Mouse (Mus musculus): ENCODE measurements around the gene Ano6. TPM values are rescaled to one million over a fixed set of nuclear protein-coding genes. Genes with fewer than 3 reads are reported as not detected.

The Ano6 gene
- polyA plus RNA-seq, 1 experiment, result 73.0 TPM

GRCm38 (mm10) chr15:95865311-95866100, 74.9 kb downstream of the Ano6 start:
- H3K4me3 ChIP-seq (ENCODE audit: insufficient read depth, low read length), result no peak overlapping the region
- H3K27ac ChIP-seq (ENCODE audit: insufficient read depth, low read depth, low read length), result no peak overlapping the region
- TF ChIP-seq POLR2A (IDR thresholded peaks at IDR 0.05; ENCODE audit: borderline replicate concordance, low read depth, low read length), result no peak
- no peak for TF ChIP-seq CTCF (IDR thresholded peaks at IDR 0.05; ENCODE audit: low read depth, low read length)
- no peaks in the 10 kb centered on the region for H3K4me1 ChIP-seq (ENCODE audit: control insufficient read depth, insufficient read depth, low read length)

- Histone ChIP-seq H3K4me1 (ENCODE audit: control insufficient read depth, insufficient read depth, low read length) (peaks cover 5% of the 10 kb centered on the region), H3K4me3 (ENCODE audit: insufficient read depth, low read length) (no peak overlapping the region), H3K27ac (ENCODE audit: insufficient read depth, low read depth, low read length) (no peak overlapping the region)
- no peak for TF ChIP-seq POLR2A (IDR thresholded peaks at IDR 0.05; ENCODE audit: borderline replicate concordance, low read depth, low read length)
- TF ChIP-seq CTCF (IDR thresholded peaks at IDR 0.05; ENCODE audit: low read depth, low read length), result no peak
Measured at GRCm38 (mm10) chr15:95868172-95868571, 77.5 kb downstream of the Ano6 start.

- H3K4me1 ChIP-seq (ENCODE audit: control insufficient read depth, insufficient read depth, low read length), result peaks cover 7% of the 10 kb centered on the region
- no peak overlapping the region for H3K4me3 ChIP-seq (ENCODE audit: insufficient read depth, low read length)
- TF ChIP-seq POLR2A (IDR thresholded peaks at IDR 0.05; ENCODE audit: borderline replicate concordance, low read depth, low read length) (no peak), CTCF (IDR thresholded peaks at IDR 0.05; ENCODE audit: low read depth, low read length) (no peak)
- no peak overlapping the region for H3K27ac ChIP-seq (ENCODE audit: insufficient read depth, low read depth, low read length)
Measured at GRCm38 (mm10) chr15:95869611-95870010, 79.0 kb downstream of the Ano6 start.

GRCm38 (mm10) chr15:95871631-95872030, 81.0 kb downstream of the Ano6 start:
- peaks cover 7% of the 10 kb centered on the region for H3K4me1 ChIP-seq (ENCODE audit: control insufficient read depth, insufficient read depth, low read length)
- TF ChIP-seq POLR2A (IDR thresholded peaks at IDR 0.05; ENCODE audit: borderline replicate concordance, low read depth, low read length), result no peak
- TF ChIP-seq CTCF (IDR thresholded peaks at IDR 0.05; ENCODE audit: low read depth, low read length), result no peak
- no peak overlapping the region for H3K4me3 ChIP-seq (ENCODE audit: insufficient read depth, low read length)
- H3K27ac ChIP-seq (ENCODE audit: insufficient read depth, low read depth, low read length), result no peak overlapping the region

GRCm38 (mm10) chr15:95872447-95872846, 81.8 kb downstream of the Ano6 start:
- Histone ChIP-seq H3K27ac (ENCODE audit: insufficient read depth, low read depth, low read length) (no peak overlapping the region), H3K4me1 (ENCODE audit: control insufficient read depth, insufficient read depth, low read length) (peaks cover 7% of the 10 kb centered on the region), H3K4me3 (ENCODE audit: insufficient read depth, low read length) (no peak overlapping the region)
- no peak for TF ChIP-seq CTCF (IDR thresholded peaks at IDR 0.05; ENCODE audit: low read depth, low read length)
- no peak for TF ChIP-seq POLR2A (IDR thresholded peaks at IDR 0.05; ENCODE audit: borderline replicate concordance, low read depth, low read length)

GRCm38 (mm10) chr15:95873276-95873675, 82.6 kb downstream of the Ano6 start:
- Histone ChIP-seq H3K4me3 (ENCODE audit: insufficient read depth, low read length) (no peak overlapping the region), H3K4me1 (ENCODE audit: control insufficient read depth, insufficient read depth, low read length) (peaks cover 7% of the 10 kb centered on the region), H3K27ac (ENCODE audit: insufficient read depth, low read depth, low read length) (no peak overlapping the region)
- TF ChIP-seq CTCF (IDR thresholded peaks at IDR 0.05; ENCODE audit: low read depth, low read length) (no peak), POLR2A (IDR thresholded peaks at IDR 0.05; ENCODE audit: borderline replicate concordance, low read depth, low read length) (no peak)

- no peak for TF ChIP-seq POLR2A (IDR thresholded peaks at IDR 0.05; ENCODE audit: borderline replicate concordance, low read depth, low read length)
- TF ChIP-seq CTCF (IDR thresholded peaks at IDR 0.05; ENCODE audit: low read depth, low read length), result no peak
- peaks cover 7% of the 10 kb centered on the region for H3K4me1 ChIP-seq (ENCODE audit: control insufficient read depth, insufficient read depth, low read length)
Measured at GRCm38 (mm10) chr15:95874216-95874615, 83.6 kb downstream of the Ano6 start.

GRCm38 (mm10) chr15:95874726-95875125, 84.1 kb downstream of the Ano6 start:
- TF ChIP-seq POLR2A (IDR thresholded peaks at IDR 0.05; ENCODE audit: borderline replicate concordance, low read depth, low read length) (no peak), CTCF (IDR thresholded peaks at IDR 0.05; ENCODE audit: low read depth, low read length) (no peak)
- no peak overlapping the region for H3K4me3 ChIP-seq (ENCODE audit: insufficient read depth, low read length)
- peaks cover 7% of the 10 kb centered on the region for H3K4me1 ChIP-seq (ENCODE audit: control insufficient read depth, insufficient read depth, low read length)
- no peak overlapping the region for H3K27ac ChIP-seq (ENCODE audit: insufficient read depth, low read depth, low read length)

More at GRCm38 (mm10) chr15:95874216-95874615, 83.6 kb downstream of the Ano6 start:
- Histone ChIP-seq H3K4me3 (ENCODE audit: insufficient read depth, low read length) (no peak overlapping the region), H3K27ac (ENCODE audit: insufficient read depth, low read depth, low read length) (no peak overlapping the region)

GRCm38 (mm10) chr15:95875898-95876297, 85.3 kb downstream of the Ano6 start:
- Histone ChIP-seq H3K4me1 (ENCODE audit: control insufficient read depth, insufficient read depth, low read length) (peaks cover 7% of the 10 kb centered on the region), H3K27ac (ENCODE audit: insufficient read depth, low read depth, low read length) (no peak overlapping the region), H3K4me3 (ENCODE audit: insufficient read depth, low read length) (no peak overlapping the region)
- TF ChIP-seq CTCF (IDR thresholded peaks at IDR 0.05; ENCODE audit: low read depth, low read length) (no peak), POLR2A (IDR thresholded peaks at IDR 0.05; ENCODE audit: borderline replicate concordance, low read depth, low read length) (no peak)

- no peak for TF ChIP-seq POLR2A (IDR thresholded peaks at IDR 0.05; ENCODE audit: borderline replicate concordance, low read depth, low read length)
- TF ChIP-seq CTCF (IDR thresholded peaks at IDR 0.05; ENCODE audit: low read depth, low read length), result no peak
- H3K4me1 ChIP-seq (ENCODE audit: control insufficient read depth, insufficient read depth, low read length), result peaks cover 17% of the 10 kb centered on the region
- no peak overlapping the region for H3K4me3 ChIP-seq (ENCODE audit: insufficient read depth, low read length)
- H3K27ac ChIP-seq (ENCODE audit: insufficient read depth, low read depth, low read length), result no peak overlapping the region
Measured at GRCm38 (mm10) chr15:95880616-95881151, 90.0 kb downstream of the Ano6 start.
